Mouse (Mus musculus) thymus, adult 2 months (tissue): Measurements from ENCODE around the gene Poglut1.

Source experiments
- CTCF ChIP-seq: fragments of 200-500 bp; IDR thresholded peaks from 2 replicates; pipeline ENCODE4 v1.5.1; 2012; ENCODE audit warnings: mild to moderate bottlenecking, control low read depth, low read length, moderate library complexity, borderline replicate concordance; ENCODE audit not compliant: control insufficient read depth, poor library complexity, insufficient read depth; ENCODE audit errors: extremely low read depth
- POLR2A ChIP-seq: fragments of 200-500 bp; IDR thresholded peaks from 2 replicates; pipeline ENCODE4 v1.6.1; 2012; ENCODE audit warnings: mild to moderate bottlenecking, low read length, control low read depth, moderate library complexity; ENCODE audit not compliant: control insufficient read depth, poor library complexity, insufficient read depth; ENCODE audit errors: extremely low read depth

DNA sequence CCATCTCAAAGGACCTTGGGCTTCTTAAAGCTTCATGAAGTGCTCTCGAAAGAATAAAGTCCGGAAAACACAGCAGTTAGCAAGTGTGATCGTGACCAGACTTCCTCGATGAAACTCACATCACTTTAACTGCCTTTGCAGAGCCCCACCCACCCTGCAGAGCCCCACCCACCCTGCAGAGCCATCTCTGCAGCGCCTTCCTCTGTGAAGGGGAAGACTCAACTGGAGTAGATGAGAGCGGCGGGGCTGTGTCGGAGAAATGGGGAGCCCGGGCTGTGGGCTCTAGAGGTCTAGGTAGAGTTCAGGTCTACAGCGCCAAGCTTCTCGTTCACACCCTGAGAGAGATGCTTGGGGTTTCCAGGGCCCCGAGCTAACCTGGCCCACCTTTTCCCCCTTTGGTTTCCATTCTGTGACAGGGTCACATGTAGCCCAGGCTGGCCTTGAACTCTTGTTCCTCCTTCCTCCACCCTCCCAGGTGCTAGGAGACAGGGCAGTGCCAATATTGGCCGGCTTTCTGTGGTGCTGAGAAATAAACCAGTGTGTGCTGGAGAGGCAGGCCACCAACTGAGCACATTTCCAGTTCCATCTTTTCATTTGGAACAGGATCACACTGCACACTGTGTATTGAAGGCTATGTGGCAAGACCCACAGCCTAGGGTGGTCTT, 11.2 kb downstream of the Poglut1 start:
- no peak for TF ChIP-seq CTCF
- no peak for TF ChIP-seq POLR2A
